Mouse (Mus musculus): ENCODE measurements around the gene Cd2bp2.

DNA sequence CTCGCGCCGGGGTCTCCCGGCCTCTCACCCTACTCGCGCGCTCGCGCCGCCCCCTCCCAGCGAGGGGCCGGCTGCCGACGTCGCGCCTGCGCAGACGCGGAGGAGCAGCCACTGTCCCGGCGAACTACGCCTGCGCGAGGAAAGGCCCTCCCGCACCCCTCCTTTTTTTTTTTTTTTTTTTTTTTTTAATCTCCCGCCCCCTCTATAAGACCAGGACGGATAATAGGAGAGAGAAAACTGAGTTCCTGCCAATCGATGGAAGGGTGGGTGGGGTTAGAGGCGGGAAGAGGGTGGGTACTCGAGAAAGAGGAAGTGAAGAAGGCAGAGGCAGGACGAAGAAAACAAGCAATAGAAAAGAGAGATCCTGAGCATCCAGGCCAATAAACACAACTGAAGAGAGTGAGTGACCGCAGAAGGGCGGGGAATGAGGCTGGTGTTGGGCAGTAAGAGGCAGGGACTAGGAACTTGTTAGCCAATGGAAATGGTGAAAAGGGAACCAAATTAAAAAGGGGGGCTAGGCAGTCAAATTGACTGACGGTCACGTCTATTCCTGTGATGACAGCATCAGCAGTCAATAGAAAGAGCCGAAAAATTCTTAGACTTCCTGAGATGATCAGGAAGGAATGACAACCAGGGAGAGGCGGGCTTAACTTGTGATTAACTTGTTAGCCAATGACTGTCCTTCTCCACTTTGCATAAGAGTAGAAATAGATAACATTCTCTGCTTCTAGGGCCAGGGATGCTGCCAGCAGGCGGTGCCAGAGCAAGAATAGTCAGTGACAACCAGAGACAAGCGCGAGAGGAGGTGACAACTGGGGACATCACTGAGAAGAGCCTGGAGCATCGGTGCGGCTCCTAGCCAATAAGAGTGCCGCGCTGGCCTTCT is 12.9 kb upstream of the Cd2bp2 start, which contains the start of gene Mylpf:
- TF ChIP-seq CTCF (IDR thresholded peaks at IDR 0.05; ENCODE audit: low read depth) (peak; percentile 94), EP300 (IDR thresholded peaks at IDR 0.05; ENCODE audit: low read depth) (peak; percentile 68; the same call in 1 of the 2 replicates)

Measured in liver, postnatal 0 days (tissue).